Mouse (Mus musculus) left cerebral cortex, adult 9 months (tissue): Measurements from ENCODE around the gene Aipl1.

Experiments
- DNase-seq, 2 experiments: peaks; one replicate each; pipeline ENCODE4 v3.0.0; 2022; ENCODE audit warnings: low spot score in 2 of 2

Gene Aipl1

DNA sequence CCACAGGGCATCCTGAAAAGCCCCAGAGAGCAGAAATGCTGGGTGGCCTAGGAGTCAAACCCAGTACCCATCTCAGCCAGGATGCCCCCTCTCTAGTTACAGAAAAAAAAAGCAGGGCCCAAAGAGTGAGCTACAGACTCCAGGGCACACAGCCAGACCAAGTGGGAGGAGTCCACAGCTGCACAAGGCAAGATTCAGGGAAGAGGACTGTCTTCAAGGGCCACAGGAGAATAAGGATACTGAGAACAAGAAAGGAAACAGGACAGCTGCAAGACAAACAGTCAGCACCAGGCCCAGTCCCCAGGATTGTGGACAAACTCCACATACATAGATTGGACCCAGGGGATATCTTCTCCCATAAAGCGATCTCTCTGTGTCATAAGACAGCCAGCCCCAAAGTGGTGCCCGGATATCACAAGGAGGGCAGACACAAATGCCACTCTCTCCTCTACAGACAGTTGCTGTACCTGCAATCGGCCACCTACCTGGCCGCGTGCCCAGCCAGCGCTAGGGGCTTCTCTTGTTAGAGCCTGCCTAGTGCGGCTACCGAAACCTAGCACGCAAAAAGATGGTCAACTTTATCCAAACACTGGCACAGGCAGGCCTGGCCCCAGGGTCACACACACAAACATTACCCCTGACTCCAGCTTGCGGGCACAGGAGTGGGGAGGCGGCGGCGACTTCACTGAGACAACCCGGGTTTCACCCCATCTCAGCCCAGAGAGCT is 13.0 kb upstream of the Aipl1 start:
- DNase-seq, result no peak

DNA sequence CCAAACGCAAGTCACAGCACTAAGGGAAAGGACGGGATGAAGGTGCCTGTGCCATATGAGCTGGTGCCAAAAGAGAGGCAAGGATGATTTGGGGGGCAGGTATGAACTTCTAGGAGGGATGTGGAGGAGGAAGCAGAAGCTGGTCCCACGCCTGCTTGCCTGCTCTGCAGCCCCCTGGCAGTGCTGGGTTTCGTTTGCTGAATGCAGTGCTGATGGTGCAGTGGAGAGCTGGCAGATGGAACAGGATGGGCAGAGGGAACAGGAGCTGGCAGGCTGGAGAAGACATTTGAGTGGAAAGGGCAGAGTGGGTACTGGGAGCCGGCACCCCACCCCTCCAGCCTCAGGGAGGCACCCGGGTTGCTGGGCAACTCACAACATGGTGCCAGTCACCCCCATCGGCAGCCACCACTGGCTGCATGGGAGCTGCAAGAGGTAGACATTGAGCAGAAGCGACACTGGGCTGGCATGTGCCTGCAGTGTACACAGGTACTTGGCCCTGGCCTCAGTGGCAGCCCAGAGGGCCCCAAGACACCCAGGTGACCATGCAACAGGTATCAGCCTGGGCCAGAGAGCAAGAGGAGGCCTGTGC is 12.0 kb upstream of the Aipl1 start:
- no peak for DNase-seq

DNA sequence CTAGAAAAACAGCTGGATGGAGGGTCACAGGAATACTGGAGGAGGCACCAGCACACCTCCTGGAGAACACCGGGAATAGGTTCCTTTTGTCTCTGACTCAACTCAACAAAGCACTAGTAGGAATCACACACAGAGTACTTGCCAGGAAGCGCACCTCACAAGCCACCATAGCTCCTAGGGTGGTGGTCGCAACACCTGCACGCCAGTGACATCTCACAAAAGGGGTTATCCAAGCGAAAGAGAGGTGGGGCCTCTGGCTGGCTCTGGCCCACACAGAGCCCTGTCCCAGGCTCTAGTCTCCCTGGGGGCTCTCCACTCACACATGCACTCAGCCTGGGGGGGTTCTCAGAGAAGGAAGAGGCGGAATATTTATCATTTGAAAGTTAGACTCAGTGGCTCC is 11.4 kb upstream of the Aipl1 start:
- no peak for DNase-seq

DNA sequence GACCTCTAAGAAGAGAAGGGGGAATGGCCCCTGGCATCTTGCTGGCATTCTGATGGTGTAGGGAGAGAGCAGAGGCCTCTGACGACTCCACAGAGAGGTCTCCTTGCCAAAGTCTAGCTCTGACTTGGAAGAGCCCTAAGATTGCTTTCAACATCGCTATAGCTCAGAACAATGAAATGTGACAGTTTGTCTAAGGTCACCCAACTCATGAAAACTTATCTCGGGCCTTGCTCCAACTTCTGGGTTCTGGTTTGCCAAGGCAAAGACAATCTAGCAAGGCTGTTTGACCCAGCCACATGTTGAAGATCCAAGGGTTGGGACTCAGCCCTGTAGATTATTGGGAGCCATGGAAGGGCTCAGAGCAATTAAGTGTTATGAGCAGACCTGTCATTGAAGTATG is 6.9 kb upstream of the Aipl1 start:
- no peak for DNase-seq

DNA sequence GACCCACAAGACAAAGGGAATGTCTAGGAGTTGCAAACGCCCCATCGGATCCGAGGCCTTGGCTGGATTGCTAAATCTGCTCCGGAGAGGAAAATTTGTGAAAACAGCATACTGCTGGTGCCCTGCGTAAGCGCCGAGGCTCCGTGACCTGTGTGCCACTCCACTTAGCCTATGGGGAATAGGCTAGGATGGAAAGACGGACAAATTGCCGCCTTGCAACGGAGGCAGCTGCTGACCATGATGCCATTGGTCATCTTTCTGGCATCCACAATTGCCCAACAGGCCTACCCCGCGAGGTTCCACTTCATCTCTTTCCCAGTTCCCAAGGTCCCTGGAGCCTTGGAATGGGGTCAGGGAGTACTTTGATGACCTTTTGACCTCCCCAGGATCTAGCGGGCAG is 5.3 kb upstream of the Aipl1 start:
- no peak for DNase-seq

DNA sequence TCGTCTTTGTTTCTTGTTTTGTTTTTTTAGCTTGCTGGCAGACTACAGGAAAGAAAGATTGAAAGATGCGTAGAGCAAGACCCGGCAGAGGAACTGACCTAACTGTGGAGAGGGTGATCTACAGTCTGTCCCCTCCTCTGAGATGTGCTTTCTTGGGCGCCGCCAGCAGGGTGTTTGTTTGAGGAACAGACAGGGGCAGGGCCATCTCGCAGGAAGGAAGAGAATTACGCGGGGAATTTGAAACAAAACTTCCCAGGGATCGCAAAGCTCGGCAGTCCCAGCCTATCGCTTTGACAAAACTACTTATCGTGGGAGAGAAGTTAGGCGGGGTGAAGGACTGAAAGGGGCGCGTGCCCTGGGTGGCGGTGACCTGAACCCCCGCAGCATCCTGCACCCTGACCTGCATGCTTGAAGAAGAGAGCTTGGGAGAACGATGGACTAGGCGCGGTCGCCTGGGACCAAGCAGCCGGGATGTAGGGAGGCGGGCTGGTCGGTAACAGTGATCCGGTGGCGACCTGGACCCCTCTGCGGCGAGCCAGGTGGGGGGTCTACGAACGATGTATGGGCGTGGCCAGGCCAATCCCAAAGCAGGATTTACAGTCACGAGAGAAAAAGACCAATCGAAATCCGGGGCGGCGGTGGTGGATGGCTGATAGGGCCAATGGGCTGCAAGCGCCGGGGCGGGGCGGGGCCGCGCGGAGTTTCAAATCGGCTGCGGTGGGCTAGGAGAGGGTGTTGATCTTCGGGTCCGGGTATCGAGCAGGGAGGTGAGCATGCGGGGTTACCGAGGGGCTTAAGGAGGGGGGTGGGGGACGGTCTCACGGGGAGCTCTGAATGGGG is 4.7 kb upstream of the Aipl1 start, which contains the start of gene Pimreg:
TSS of gene Pimreg (plus strand) at position 265 of the 840 bp plus-strand sequence.
- DNase-seq, result peak in 1 of 2 experiments; percentile 82

DNA sequence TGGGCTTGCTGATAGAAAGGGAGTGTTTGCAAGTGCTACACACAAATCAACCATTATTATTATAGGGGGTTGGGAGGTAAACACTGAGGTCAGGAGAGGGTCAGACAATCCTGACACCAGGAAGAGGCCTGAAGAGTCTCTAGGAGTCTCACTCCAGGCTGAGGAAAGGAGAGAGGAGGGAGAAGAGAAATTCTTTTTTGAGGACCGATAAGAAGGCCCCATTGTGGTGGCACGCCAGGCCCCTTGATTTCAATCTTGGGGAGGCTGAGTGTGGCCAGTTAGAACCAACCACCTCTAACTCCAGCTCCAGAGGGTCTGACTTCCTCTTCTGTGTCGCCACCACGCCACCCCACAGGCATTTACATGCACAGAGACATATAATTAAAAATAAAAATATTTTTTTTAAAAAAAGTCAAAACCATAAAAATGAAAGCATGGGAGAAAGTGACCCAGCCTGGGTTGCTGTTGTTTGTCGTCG is 4.0 kb upstream of the Aipl1 start:
- DNase-seq, result no peak

DNA sequence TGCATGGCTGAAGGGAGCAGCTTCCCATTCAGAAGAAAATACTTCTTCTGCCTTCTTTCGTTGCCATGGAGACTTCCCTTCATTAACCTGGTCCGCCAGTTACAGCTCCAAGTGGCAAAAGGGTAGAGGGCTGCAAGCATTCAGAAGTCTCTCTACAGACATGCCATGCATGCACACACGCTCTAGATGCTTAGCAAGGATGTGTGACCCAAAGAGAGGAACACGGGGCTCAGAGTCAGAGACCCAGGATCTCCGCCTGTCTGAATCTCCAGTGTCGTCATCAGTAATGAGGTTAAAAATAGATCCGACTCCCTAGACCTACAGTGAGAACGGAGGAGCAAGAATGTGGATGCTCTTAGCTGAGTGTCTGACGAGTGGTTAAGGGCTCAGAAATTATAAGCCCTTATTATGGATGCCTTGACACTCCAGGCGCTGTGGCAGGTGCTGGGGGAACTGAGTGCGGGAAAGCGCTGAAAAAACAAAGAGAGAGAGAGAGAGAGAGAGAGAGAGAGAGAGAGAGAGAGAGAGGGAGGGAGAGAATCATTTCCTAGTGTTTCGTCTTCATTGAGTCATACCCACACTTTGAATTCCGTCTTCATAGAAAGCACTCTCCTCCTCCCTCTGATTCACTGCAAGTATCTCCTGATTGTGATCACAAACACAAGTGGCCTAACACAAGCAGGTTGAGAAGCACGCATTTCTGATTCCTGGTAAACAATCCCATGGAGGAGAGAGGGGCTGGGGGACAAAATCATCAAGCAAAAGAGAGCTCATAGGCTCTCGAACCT is 2.5 kb upstream of the Aipl1 start:
- no peak for DNase-seq

DNA sequence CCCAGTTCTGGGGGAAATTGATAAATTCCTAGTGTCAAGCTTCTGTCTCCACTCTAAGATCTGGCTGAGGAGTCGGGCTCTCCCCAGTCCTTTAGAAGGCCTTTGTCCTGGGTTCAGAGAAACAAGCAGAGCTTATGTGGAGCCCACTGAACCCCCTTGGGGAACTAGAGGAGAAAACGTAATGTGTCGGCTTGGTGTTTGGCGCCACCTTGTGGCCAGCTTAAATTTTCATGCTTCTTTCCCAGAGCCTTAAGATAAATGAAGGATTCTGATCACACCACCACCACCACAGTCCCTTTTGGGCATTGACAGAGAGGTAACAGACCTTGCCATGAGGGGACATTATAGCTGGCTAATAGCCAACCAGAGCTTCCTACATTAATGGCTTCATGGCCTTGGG is 687 bp upstream of the Aipl1 start:
- peak in 1 of 2 experiments; percentile 85 for DNase-seq

DNA sequence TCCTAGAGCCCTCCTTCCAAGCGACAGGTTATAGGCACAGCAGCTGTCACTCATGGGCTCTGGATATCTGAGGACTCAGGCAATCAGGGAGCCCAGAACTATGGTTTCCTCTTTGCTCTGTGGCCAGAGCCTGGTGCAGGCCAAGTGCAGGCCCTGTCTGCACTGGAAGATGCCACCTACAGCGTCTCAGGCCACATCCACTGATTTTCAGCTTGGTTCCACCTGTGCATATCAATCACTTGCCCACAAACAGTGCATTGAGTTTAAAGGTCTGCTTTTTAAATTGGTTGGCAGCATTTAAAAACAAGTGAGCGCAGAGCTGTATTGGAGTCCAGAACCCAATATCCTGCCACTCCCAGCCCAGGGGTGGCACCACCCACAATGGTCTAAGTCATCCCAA is 4.7 kb downstream of the Aipl1 start:
- no peak for DNase-seq

DNA sequence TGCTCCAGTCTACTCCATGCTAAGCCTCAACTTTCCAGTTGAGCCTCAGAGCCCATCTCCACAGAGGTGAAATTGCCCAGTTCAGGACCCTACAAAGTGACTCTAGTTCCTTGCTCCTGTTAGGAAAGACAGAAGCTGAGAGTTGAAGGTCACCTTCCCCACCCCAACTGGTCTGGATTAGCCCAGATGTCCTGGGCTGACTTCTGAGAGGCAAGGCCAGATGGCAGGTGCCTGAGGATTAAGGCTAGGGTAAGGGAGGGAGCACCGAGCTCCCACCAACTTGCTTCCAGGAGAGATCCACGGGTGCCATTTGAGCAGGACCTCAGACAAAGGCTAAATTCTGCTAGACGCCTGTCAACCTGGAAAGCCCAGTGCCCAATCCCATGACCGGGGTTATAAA is 5.2 kb downstream of the Aipl1 start:
- DNase-seq, result no peak

DNA sequence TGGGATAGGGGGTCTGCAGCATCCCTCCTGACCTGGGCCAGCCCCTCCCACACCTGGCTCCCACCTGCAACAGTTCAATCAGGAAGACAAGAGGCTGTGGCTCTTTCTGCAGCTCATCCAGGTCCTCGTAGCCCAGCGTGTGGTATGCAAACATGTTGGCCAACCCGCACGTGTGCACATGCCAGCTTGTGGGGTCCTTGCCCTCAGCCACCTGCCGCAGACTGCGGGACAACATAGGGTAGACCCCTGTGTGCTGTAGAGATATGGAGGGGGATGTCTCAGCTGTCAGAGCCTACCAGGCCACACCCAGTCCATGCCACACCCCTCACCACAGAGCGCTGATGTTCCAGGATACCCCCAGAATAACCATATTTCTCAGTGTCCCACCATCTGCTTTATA is 6.0 kb downstream of the Aipl1 start:
- no peak for DNase-seq

DNA sequence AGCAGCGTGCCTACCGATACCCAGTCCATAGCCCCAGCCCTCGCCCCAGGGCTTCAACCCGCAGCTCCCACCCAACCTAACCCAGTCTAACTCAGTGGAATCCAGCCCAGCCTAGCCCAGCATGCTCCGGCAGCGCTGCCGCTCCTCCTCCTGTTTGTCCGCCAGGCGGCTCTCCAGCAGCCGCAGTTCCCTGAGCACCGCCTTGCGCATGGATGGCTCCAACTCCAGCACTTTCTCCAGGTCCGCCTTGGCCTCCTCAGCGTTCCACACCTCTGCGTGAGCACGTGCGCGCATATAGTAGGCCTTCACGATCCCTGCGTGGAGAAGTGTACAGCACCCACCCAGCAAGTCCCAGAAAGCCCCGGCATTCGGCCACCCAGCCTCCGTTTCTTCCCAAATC is 8.2 kb downstream of the Aipl1 start:
- no peak for DNase-seq

DNA sequence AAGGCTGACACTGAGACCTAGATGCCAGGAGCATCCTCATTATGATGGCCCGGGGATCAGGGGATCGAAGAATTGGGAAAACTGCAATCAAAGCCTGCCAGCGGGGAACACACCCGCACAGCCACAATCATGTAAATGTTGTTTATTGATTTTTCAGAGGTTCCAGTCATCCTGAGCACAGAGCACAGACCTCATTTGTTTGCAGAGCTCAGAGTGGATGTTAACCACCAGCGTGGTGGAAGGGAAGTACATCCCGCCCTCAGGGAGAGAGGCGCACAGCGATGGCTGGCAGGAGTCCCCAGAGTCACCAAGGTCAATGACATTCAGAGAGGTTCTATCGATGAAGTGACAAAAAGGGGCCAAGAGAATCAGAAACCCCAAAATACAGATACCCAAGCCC is 9.5 kb downstream of the Aipl1 start:
- no peak for DNase-seq

DNA sequence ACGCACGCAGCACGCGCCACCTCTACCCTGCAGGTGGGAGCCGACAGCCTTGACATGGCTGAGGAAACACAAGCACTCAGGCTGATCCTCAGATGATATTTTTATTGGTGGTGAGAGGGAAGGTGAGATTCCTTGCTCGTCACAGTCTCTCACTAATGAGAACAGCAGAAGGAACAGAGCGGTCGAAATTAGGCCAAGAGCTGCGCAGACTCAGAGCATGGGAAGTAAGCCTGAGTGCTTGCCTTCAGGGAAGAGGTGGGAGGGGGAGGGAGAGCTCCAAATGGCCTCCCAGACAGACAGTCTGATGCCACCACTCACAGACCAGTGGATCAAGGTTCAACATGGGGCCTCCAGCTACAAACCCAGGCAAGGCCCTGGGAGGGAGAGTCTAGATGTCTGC is 10.8 kb downstream of the Aipl1 start:
- DNase-seq, result no peak

DNA sequence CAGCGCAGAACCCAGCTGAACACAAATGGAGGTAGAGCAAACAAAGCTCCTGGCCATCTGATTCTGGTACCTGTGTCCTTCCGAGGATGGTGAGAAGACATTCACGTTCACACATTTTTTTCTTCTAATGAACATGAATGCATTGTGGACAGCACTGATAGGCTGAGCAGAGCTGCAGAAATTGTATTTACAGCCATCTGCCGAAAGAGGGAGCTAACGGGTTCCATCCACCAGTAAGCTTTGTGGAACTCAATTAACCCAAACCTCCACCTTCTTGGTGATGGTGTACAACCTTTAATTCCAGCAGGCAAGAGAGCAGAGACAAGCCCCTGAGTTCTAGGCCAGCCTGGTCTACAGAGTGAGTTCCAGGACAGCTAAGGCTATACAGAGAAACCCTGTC is 11.5 kb downstream of the Aipl1 start:
- DNase-seq, result no peak

DNA sequence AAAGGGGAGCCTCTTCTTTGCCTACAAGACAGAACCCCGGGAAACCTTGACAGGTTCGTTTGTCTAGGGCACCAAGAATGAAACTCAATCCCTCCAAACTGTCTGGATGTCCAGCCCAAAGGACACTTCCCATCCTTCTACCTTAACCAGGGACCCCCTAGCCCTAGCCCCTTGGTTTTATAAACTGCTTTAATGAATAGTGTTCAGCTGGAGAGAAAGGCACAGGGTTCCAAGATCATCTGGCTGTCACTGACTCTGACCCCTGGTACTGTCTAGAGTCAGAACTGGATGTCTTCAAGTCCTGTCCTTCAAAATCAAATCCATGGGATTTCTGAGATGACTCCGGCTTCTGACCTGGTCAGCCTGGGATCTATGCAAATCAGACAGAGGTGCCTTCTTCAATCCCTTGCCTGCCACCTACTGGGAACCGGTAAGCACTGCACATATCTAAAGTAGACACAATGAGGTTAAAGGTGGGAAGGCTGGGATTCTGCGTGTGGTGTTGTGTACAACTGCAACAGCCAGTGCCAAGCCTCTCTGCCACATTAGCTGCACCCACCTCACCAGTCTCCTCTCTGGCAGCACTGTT is 13.0 kb downstream of the Aipl1 start:
- DNase-seq, result peak in 1 of 2 experiments; percentile 70

DNA sequence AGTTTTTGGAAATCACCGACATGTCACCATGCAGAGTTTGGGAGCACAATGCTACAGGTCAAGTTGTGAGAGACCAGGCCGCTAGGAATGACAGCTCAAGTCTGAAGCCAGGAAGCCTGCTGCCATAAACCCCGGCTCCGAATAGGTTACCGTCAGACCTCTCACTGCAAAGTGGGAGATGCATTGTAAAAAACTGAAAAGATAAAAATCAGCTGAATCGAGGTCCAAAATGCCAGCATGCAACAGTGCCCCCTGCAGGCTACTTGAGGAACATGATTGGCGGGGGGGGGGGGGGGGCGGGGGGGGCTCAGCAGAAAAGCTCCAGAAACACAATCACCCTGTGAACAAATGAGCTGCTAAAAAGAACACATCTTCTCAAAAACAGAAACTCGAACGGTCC is 13.7 kb downstream of the Aipl1 start:
- DNase-seq, result no peak

DNA sequence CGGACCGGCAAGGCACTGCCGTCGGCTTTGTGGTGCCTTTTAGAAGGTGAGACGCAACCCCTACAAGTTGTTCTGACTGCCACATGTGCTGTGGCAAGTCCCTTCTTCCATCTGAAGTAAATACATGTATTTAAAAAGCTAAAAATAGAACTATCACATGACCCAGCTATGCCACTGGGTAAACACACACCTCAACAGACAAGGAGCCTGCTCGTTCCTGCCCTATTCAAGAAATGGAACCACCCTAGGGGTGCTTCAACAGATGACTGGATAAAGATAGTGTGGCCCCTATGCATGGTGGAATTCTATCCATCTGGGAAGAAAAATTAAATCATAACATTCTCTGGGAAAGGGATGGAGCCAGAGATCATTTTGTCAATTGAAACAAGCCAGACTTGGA is 14.5 kb downstream of the Aipl1 start:
- DNase-seq, result no peak

DNA sequence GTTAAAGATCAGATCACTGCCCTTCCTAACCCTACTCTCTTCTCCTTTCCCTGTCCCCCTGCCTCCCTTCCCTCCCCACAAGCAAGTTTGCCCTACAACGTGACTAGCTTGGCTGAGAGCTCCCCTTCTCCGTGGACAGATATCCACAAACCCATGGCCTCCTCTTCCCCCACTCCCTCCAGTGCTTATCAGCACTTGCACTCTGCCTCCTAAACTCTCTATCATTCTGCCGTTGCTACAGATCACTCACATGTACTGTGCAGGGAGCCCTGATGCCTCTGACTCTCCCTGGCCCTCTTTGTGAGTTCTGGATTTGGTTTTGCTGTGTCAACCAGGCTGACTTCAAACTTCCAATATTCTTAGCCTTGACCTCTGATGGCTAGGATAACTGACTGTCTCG is 16.3 kb downstream of the Aipl1 start:
- no peak for DNase-seq

DNA sequence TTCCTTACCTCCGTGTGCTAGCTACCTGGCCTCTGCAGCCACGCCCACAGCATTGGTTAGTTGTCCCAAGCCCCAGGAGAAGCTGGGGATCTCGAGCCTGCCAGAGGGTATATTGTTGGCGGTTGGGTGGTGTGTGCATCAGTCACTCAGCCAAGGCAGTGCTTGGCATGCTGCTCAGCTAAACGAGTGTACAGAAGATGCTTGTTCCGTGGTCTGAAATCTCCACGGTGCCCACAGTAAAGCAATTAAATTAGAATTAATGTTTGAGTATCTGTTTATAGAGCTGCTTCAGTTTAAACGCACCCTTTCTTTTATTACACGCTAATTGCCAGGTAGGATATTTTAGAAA is 20.1 kb downstream of the Aipl1 start:
- DNase-seq, result no peak
